Mouse (Mus musculus) left cerebral cortex, postnatal 10 days (tissue): ENCODE data around the gene Gm12253. TPM values are rescaled to one million over a fixed set of nuclear protein-coding genes. Genes with fewer than 3 reads are reported as not detected.

Experiments
- DNase-seq, 2 experiments: peaks; one replicate each; pipeline ENCODE4 v3.0.0; 2021 to 2022; ENCODE audit warnings: low spot score in 2 of 2, mixed read lengths in 1 of 2; ENCODE audit errors: extremely low spot score in 1 of 2
- intact Hi-C: fragments of 180-260 bp; cut with DNase I; formaldehyde crosslinking; loops from one replicate; pipeline ENCODE4 v1.15.1; 2025
- total RNA-seq, 2 experiments: library from RNA; stranded (reverse); gene quantifications; 2 replicates each; pipeline ENCODE4 v1.2.3; 2021

The Gm12253 gene
- total RNA-seq: not detected

- DNase-seq: no peak
- intact Hi-C loops: no loop called here
These were observed at the start of gene Gm12253 for GRCm38 (mm10) chr11:58432259-58432658. Gene Gm12253, plus strand, starts transcription at chr11:58432559.

GRCm38 (mm10) chr11:58399985-58400645, 32.2 kb upstream of the Gm12253 start:
- DNase-seq: no peak
- intact Hi-C loops: loop anchor here (5.0 kb wide), 2 partner anchors 92 to 237 kb away; partner anchors contain the start of gene Olfr332

- intact Hi-C loops: loop anchor here (5.0 kb wide), 2 partner anchors 92 to 237 kb away; partner anchors contain the start of gene Olfr332
- no peak for DNase-seq
These were observed 31.7 kb upstream of the Gm12253 start for GRCm38 (mm10) chr11:58400655-58401054.

GRCm38 (mm10) chr11:58408066-58408465, 24.3 kb upstream of the Gm12253 start:
- DNase-seq: no peak
- intact Hi-C loops: no loop called here

- intact Hi-C loops: no loop called here
- DNase-seq: no peak
These were observed 14.0 kb upstream of the Gm12253 start for GRCm38 (mm10) chr11:58418336-58418735.

GRCm38 (mm10) chr11:58420815-58421214, 11.5 kb upstream of the Gm12253 start, which contains the start of gene 1810065E05Rik:
Gene 1810065E05Rik, plus strand, starts transcription at chr11:58421111.
- intact Hi-C loops: no loop called here

GRCm38 (mm10) chr11:58437866-58438265, 5.5 kb downstream of the Gm12253 start:
- intact Hi-C loops: no loop called here
- DNase-seq: no peak

More at GRCm38 (mm10) chr11:58420815-58421214, 11.5 kb upstream of the Gm12253 start, which contains the start of gene 1810065E05Rik:
- DNase-seq: no peak

- intact Hi-C loops: no loop called here
- no peak for DNase-seq
These were observed 20.4 kb downstream of the Gm12253 start, which contains the start of gene Lypd9 for GRCm38 (mm10) chr11:58452759-58453158. Gene Lypd9, minus strand, starts transcription at chr11:58452923.

GRCm38 (mm10) chr11:58453592-58453991, 21.2 kb downstream of the Gm12253 start:
- DNase-seq: no peak
- intact Hi-C loops: no loop called here

GRCm38 (mm10) chr11:58462170-58462569, 29.8 kb downstream of the Gm12253 start, which contains the start of gene Olfr30:
Gene Olfr30, minus strand, starts transcription at chr11:58462270.
- intact Hi-C loops: no loop called here
- DNase-seq: no peak

Other genes starting within 250 kb of the Gm12253 start
- 1 to 10 TPM; 1.1 to 1.9 TPM for gene Igtp, start 233.0 kb upstream of the Gm12253 start, total RNA-seq
- 1 to 10 TPM; 1.2 to 1.5 TPM for gene Irgm2, start 232.9 kb upstream of the Gm12253 start, total RNA-seq
- gene 4930438A08Rik, start 157.8 kb upstream of the Gm12253 start, total RNA-seq: not detected
- 10 to 100 TPM; 19.2 to 21.4 TPM for gene Zfp692, start 125.5 kb upstream of the Gm12253 start, total RNA-seq
- gene Zfp672, start 102.2 kb upstream of the Gm12253 start, total RNA-seq: 10 to 100 TPM; 47.7 to 50.4 TPM
- gene Sh3bp5l, start 101.8 kb upstream of the Gm12253 start, total RNA-seq: 10 to 100 TPM; 55.5 to 60.8 TPM
- gene Lypd8, start 53.5 kb upstream of the Gm12253 start, total RNA-seq: not detected
- not detected for gene 1810065E05Rik, start 11.4 kb upstream of the Gm12253 start, total RNA-seq
- gene Lypd9, start 20.4 kb downstream of the Gm12253 start, total RNA-seq: not detected
- gene Olfr30, start 29.7 kb downstream of the Gm12253 start, total RNA-seq: not detected
- not detected for gene Olfr332, start 60.0 kb downstream of the Gm12253 start, total RNA-seq
- gene Olfr331, start 70.0 kb downstream of the Gm12253 start, total RNA-seq: not detected
- gene Olfr330, start 102.3 kb downstream of the Gm12253 start, total RNA-seq: not detected
- gene Olfr329-ps, start 113.9 kb downstream of the Gm12253 start, total RNA-seq: not detected
- under 1 TPM in 1 of 2 experiments, not detected in 1; 0.11 TPM for gene Olfr328, start 123.1 kb downstream of the Gm12253 start, total RNA-seq
- gene Olfr224, start 138.0 kb downstream of the Gm12253 start, total RNA-seq: not detected
- gene Olfr325, start 145.2 kb downstream of the Gm12253 start, total RNA-seq: not detected
- not detected for gene Olfr324, start 162.6 kb downstream of the Gm12253 start, total RNA-seq
- not detected for gene 2210407C18Rik, start 183.5 kb downstream of the Gm12253 start, total RNA-seq
- gene Olfr323, start 197.9 kb downstream of the Gm12253 start, total RNA-seq: not detected
- gene Trim58, start 207.9 kb downstream of the Gm12253 start, total RNA-seq: under 1 TPM in 1 of 2 experiments, not detected in 1; 0.20 TPM
- gene Olfr322, start 226.2 kb downstream of the Gm12253 start, total RNA-seq: not detected
- gene Olfr320, start 248.5 kb downstream of the Gm12253 start, total RNA-seq: not detected